Mouse (Mus musculus) small intestine, adult 2 months (tissue): Measurements from ENCODE around the gene Ppcdc.

Source experiments
- CTCF ChIP-seq: fragments of 200-500 bp; IDR thresholded peaks from 2 replicates; pipeline ENCODE4 v1.5.1; 2012; ENCODE audit warnings: low read depth, mild to moderate bottlenecking, control low read depth, inconsistent platforms, low read length, moderate library complexity, mixed read lengths; ENCODE audit not compliant: insufficient replicate concordance, insufficient read length; ENCODE audit errors: extremely low read depth
- POLR2A ChIP-seq: fragments of 200-500 bp; IDR thresholded peaks from 2 replicates; pipeline ENCODE4 v1.6.1; 2012; ENCODE audit warnings: low read depth, mild to moderate bottlenecking, control low read depth, inconsistent platforms, low read length, moderate library complexity

- TF ChIP-seq CTCF, result no peak
- TF ChIP-seq POLR2A, result no peak
Observed at GRCm38 (mm10) chr9:57338706-57339105, 101.2 kb downstream of the Ppcdc start.
